Mouse (Mus musculus): ENCODE data around the gene Pgm2l1. TPM values are rescaled to one million over a fixed set of nuclear protein-coding genes. Genes with fewer than 3 reads are reported as not detected.

The Pgm2l1 gene
- polyA plus RNA-seq, 1 experiment from 2014 or later, result 10.4 TPM

DNA sequence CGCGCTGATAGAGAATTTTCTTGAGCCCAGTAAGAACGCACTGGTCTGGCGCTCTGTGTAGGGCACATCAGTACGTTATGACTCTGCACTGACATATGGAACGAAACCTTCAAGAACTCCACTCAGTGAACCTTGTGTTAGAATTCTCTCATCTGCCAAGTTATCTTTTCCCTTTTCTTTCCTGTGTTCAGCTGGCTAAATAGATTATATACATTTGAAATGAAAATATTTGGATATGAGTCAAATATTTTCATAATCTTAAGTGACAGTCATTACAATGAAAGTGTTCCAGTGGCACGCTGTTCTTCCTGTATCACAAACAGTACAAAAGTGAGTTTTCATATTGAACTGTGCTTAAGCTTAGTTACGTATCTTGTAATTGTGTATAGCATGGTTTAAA is 45.2 kb downstream of the Pgm2l1 start:
- ATAC-seq (ENCODE audit: insufficient read depth, low FRiP score, low TSS enrichment) (no peak), DNase-seq (ENCODE audit: low spot score) (no peak)
- H3K4me1 ChIP-seq (ENCODE audit: control insufficient read depth, insufficient read depth, low read length), result no peaks in the 10 kb centered on the region
- H3K36me3 ChIP-seq (ENCODE audit: control insufficient read depth, insufficient read depth, low read length), result no peaks in the 10 kb centered on the region
- H3K27ac ChIP-seq (ENCODE audit: low read depth, low read length), result no peak overlapping the region
- no peak overlapping the region for H3K4me3 ChIP-seq (ENCODE audit: low read depth, low read length)
- 96% methylated on average over 8 of the region's 8 CpGs for WGBS
- H3K9me3 ChIP-seq (ENCODE audit: control insufficient read depth, low read length), result no peaks in the 10 kb centered on the region
- H3K4me2 ChIP-seq (ENCODE audit: low read depth), result no peak overlapping the region
- no peak overlapping the region for H3K9ac ChIP-seq (ENCODE audit: low read length)
- no peaks in the 10 kb centered on the region for H3K27me3 ChIP-seq (ENCODE audit: control insufficient read depth, insufficient read depth, low read length)

- Histone ChIP-seq H3K36me3 (ENCODE audit: control insufficient read depth, insufficient read depth, low read length) (no peaks in the 10 kb centered on the region), H3K27me3 (ENCODE audit: control insufficient read depth, insufficient read depth, low read length) (no peaks in the 10 kb centered on the region), H3K4me1 (ENCODE audit: control insufficient read depth, insufficient read depth, low read length) (no peaks in the 10 kb centered on the region), H3K9ac (ENCODE audit: low read length) (no peak overlapping the region), H3K27ac (ENCODE audit: low read depth, low read length) (no peak overlapping the region), H3K4me3 (ENCODE audit: low read depth, low read length) (no peak overlapping the region), H3K9me3 (ENCODE audit: control insufficient read depth, low read length) (no peaks in the 10 kb centered on the region), H3K4me2 (ENCODE audit: low read depth) (no peak overlapping the region)
- WGBS, result 84% methylated on average over 6 of the region's 6 CpGs
- ATAC-seq (ENCODE audit: insufficient read depth, low FRiP score, low TSS enrichment), result no peak
- DNase-seq (ENCODE audit: low spot score), result no peak
Measured at GRCm38 (mm10) chr7:100274507-100274906, 47.3 kb downstream of the Pgm2l1 start.

DNA sequence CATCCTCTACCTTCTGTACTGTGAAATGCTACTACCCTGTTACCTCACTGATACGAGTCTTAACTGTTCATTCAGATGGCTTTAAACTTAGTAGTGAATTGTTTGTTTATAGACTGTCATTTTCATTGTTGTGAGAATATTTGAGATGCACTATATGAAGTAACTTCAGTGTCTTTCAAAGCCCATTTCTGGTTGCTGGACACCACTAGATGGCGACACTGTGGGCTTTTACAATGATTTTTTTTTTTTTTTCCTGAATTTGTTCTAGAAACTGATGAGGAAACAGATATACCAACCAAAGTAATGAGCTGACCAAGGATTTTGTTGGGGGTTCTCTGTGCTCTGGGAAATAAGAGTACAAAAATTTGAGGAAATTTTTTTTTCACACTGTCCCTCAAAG is 49.2 kb downstream of the Pgm2l1 start:
- 49% methylated on average over 2 of the region's 2 CpGs for WGBS
- Histone ChIP-seq H3K4me3 (ENCODE audit: low read depth, low read length) (no peak overlapping the region), H3K4me1 (ENCODE audit: control insufficient read depth, insufficient read depth, low read length) (no peaks in the 10 kb centered on the region), H3K4me2 (ENCODE audit: low read depth) (no peak overlapping the region), H3K9ac (ENCODE audit: low read length) (no peak overlapping the region), H3K27ac (ENCODE audit: low read depth, low read length) (no peak overlapping the region), H3K36me3 (ENCODE audit: control insufficient read depth, insufficient read depth, low read length) (no peaks in the 10 kb centered on the region), H3K9me3 (ENCODE audit: control insufficient read depth, low read length) (no peaks in the 10 kb centered on the region), H3K27me3 (ENCODE audit: control insufficient read depth, insufficient read depth, low read length) (no peaks in the 10 kb centered on the region)
- ATAC-seq (ENCODE audit: insufficient read depth, low FRiP score, low TSS enrichment) (no peak), DNase-seq (ENCODE audit: low spot score) (no peak)

DNA sequence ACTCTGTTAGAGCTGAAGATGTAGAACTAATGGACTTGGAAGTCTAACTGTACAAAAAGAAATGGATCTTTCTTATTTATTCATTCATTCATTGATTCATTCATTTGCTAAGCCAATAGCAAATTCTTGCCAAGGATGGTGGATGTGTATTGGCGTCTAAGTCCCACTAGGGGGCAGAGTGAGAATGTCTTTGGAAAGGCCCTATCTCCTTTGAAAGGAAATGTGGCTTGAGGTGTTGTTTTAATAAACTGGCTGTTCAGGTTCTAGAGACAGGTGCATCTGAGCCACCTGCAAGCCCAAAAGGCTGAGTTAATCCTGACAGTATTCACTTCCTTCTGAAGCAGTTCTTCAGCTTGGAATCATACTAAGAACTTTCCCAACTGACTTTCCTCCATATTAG is 52.6 kb downstream of the Pgm2l1 start:
- no peak overlapping the region for H3K4me2 ChIP-seq (ENCODE audit: low read depth)
- no peak overlapping the region for H3K4me3 ChIP-seq (ENCODE audit: low read depth, low read length)
- WGBS, result 3% methylated on average over 1 of the region's 1 CpGs
- H3K9me3 ChIP-seq (ENCODE audit: control insufficient read depth, low read length), result no peaks in the 10 kb centered on the region
- peaks cover 3% of the 10 kb centered on the region; the same call in 1 of the 2 replicates for H3K4me1 ChIP-seq (ENCODE audit: control insufficient read depth, insufficient read depth, low read length)
- no peaks in the 10 kb centered on the region for H3K36me3 ChIP-seq (ENCODE audit: control insufficient read depth, insufficient read depth, low read length)
- DNase-seq (ENCODE audit: low spot score), result peak; percentile 41
- no peaks in the 10 kb centered on the region; the same call in 1 of the 2 replicates for H3K27me3 ChIP-seq (ENCODE audit: control insufficient read depth, insufficient read depth, low read length)
- no peak for ATAC-seq (ENCODE audit: insufficient read depth, low FRiP score, low TSS enrichment)
- H3K27ac ChIP-seq (ENCODE audit: low read depth, low read length), result no peak overlapping the region
- no peak overlapping the region for H3K9ac ChIP-seq (ENCODE audit: low read length)

DNA sequence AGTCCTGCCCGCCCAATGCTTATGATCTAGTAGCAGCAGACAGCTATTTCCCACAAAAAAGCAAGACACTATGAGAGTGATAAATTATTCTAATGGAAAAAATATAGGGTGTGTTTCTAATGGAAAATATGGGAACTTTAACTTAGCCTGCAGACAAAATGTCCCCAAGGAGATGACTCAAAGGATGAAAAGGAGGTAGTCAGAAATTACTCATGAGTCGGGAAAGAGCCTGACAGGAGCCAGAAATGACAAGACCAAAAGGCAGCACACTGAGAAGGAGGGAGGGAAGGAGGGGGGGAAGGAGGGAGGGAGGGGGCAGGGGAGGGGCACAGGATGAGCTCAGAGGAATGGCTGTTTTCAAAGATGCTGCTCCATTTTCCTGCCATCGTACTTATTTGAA is 54.4 kb downstream of the Pgm2l1 start:
- Histone ChIP-seq H3K27ac (ENCODE audit: low read depth, low read length) (no peak overlapping the region), H3K9ac (ENCODE audit: low read length) (no peak overlapping the region), H3K4me3 (ENCODE audit: low read depth, low read length) (no peak overlapping the region), H3K4me1 (ENCODE audit: control insufficient read depth, insufficient read depth, low read length) (peaks cover 5% of the 10 kb centered on the region; the same call in 1 of the 2 replicates), H3K4me2 (ENCODE audit: low read depth) (no peak overlapping the region), H3K36me3 (ENCODE audit: control insufficient read depth, insufficient read depth, low read length) (no peaks in the 10 kb centered on the region), H3K27me3 (ENCODE audit: control insufficient read depth, insufficient read depth, low read length) (peaks cover 12% of the 10 kb centered on the region), H3K9me3 (ENCODE audit: control insufficient read depth, low read length) (no peaks in the 10 kb centered on the region)
- DNase-seq (ENCODE audit: low spot score) (no peak), ATAC-seq (ENCODE audit: insufficient read depth, low FRiP score, low TSS enrichment) (no peak)
- 29% methylated on average over 3 of the region's 3 CpGs for WGBS

GRCm38 (mm10) chr7:100283298-100283697 is 56.1 kb downstream of the Pgm2l1 start:
- Histone ChIP-seq H3K36me3 (ENCODE audit: control insufficient read depth, insufficient read depth, low read length) (no peaks in the 10 kb centered on the region), H3K9ac (ENCODE audit: low read length) (no peak overlapping the region), H3K9me3 (ENCODE audit: control insufficient read depth, low read length) (no peaks in the 10 kb centered on the region), H3K4me3 (ENCODE audit: low read depth, low read length) (no peak overlapping the region), H3K4me1 (ENCODE audit: control insufficient read depth, insufficient read depth, low read length) (peaks cover 11% of the 10 kb centered on the region; the same call in 1 of the 2 replicates), H3K4me2 (ENCODE audit: low read depth) (no peak overlapping the region), H3K27me3 (ENCODE audit: control insufficient read depth, insufficient read depth, low read length) (peaks cover 12% of the 10 kb centered on the region), H3K27ac (ENCODE audit: low read depth, low read length) (no peak overlapping the region)
- ATAC-seq (ENCODE audit: insufficient read depth, low FRiP score, low TSS enrichment) (no peak), DNase-seq (ENCODE audit: low spot score) (no peak)
- 15% methylated on average over 3 of the region's 3 CpGs for WGBS

DNA sequence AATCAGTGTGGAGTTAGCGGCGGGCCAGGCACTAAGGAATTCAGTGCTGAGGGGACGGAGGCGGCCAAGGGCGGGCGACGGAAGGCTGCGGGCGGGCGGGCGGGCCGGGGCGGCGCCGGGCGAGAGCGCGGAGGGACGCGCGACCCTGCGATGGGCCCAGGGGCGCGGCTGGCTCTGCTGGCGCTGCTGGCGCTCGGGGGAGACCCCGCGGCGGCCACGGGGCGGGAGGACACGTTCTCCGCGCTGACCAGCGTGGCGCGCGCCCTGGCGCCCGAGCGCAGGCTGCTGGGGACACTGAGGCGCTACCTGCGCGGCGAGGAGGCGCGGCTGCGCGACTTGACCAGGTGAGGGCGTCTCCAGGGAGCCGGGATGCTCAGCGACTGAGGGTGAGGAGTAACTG is 58.2 kb downstream of the Pgm2l1 start, which contains the start of gene P4ha3:
P4ha3 (plus strand) TSS at position 138 of the 400 bp plus-strand sequence.
- peaks cover 12% of the 10 kb centered on the region for H3K27me3 ChIP-seq (ENCODE audit: control insufficient read depth, insufficient read depth, low read length)
- WGBS, result 0% methylated on average over 44 of the region's 53 CpGs

DNA sequence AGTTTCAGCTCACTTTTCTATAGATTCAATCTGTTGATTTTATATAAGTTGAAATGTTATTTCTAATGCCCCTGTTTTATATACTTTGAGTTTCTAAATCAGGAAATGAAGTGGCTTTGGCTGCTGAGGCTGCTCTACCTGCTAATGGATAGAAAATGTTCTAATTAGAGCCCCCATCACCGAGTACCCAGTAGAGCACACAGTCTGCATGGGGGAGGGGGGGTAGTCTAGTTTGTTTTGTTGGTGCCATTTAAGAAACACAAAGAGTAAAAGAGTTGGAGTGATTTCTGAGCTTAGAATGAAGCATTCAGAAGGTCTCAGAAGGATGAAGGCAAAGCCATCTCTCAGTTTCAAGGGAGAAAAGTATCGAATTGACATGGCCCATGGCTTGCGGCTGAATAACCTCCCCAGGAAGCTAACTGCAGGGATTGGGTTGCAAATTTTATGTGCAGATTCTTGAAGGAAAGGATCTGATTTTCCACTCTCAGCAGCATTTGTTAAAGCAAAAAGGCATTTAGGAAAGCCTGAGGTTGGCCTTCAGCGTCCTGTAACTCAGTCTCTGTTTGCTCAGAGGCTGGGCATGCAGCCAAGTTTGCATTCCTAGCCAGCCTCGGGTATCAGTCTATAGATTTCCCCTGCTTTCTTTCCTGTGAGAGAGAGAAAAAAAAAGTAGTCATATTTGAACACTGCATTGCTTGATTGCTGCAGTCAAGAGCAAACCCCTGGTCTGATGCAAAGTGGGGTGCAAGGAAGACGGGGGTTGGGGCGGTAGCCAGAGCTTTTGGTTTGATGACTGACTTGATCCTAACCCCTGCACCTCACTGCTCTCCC is 60.8 kb downstream of the Pgm2l1 start:
- Histone ChIP-seq H3K4me2 (ENCODE audit: low read depth) (peak overlapping the region; percentile 20), H3K4me3 (ENCODE audit: low read depth, low read length) (no peak overlapping the region), H3K27ac (ENCODE audit: low read depth, low read length) (peak overlapping the region; percentile 79), H3K4me1 (ENCODE audit: control insufficient read depth, insufficient read depth, low read length) (peaks cover 11% of the 10 kb centered on the region; the same call in 1 of the 2 replicates), H3K9ac (ENCODE audit: low read length) (peak overlapping the region; percentile 26), H3K36me3 (ENCODE audit: control insufficient read depth, insufficient read depth, low read length) (no peaks in the 10 kb centered on the region), H3K9me3 (ENCODE audit: control insufficient read depth, low read length) (no peaks in the 10 kb centered on the region), H3K27me3 (ENCODE audit: control insufficient read depth, insufficient read depth, low read length) (peaks cover 12% of the 10 kb centered on the region)
- no peak for ATAC-seq (ENCODE audit: insufficient read depth, low FRiP score, low TSS enrichment)
- 30% methylated on average over 7 of the region's 7 CpGs for WGBS
- peak; percentile 74 for DNase-seq (ENCODE audit: low spot score)

More for the DNA sequence above, 58.2 kb downstream of the Pgm2l1 start, which contains the start of gene P4ha3:
- Histone ChIP-seq H3K36me3 (ENCODE audit: control insufficient read depth, insufficient read depth, low read length) (no peaks in the 10 kb centered on the region), H3K9me3 (ENCODE audit: control insufficient read depth, low read length) (no peaks in the 10 kb centered on the region), H3K4me3 (ENCODE audit: low read depth, low read length) (peak within 1 kb of the TSS; percentile 55), H3K27ac (ENCODE audit: low read depth, low read length) (no peak within 1 kb of the TSS), H3K9ac (ENCODE audit: low read length) (peak within 1 kb of the TSS; percentile 69), H3K4me2 (ENCODE audit: low read depth) (peak within 1 kb of the TSS; percentile 91), H3K4me1 (ENCODE audit: control insufficient read depth, insufficient read depth, low read length) (peaks cover 11% of the 10 kb centered on the region; the same call in 1 of the 2 replicates)
- DNase-seq (ENCODE audit: low spot score) (peak; percentile 35), ATAC-seq (ENCODE audit: insufficient read depth, low FRiP score, low TSS enrichment) (0 out of 2 replicates have a peak, but pooled peaks have one; percentile 21)

GRCm38 (mm10) chr7:100288622-100289021 is 61.4 kb downstream of the Pgm2l1 start:
- ATAC-seq (ENCODE audit: insufficient read depth, low FRiP score, low TSS enrichment), result no peak
- WGBS, result 33% methylated on average over 11 of the region's 11 CpGs
- Histone ChIP-seq H3K9me3 (ENCODE audit: control insufficient read depth, low read length) (no peaks in the 10 kb centered on the region), H3K4me3 (ENCODE audit: low read depth, low read length) (no peak overlapping the region), H3K4me2 (ENCODE audit: low read depth) (peak overlapping the region; percentile 20), H3K27ac (ENCODE audit: low read depth, low read length) (peak overlapping the region; percentile 79), H3K4me1 (ENCODE audit: control insufficient read depth, insufficient read depth, low read length) (peaks cover 9% of the 10 kb centered on the region; the same call in 1 of the 2 replicates), H3K27me3 (ENCODE audit: control insufficient read depth, insufficient read depth, low read length) (peaks cover 12% of the 10 kb centered on the region), H3K9ac (ENCODE audit: low read length) (peak overlapping the region; percentile 26), H3K36me3 (ENCODE audit: control insufficient read depth, insufficient read depth, low read length) (no peaks in the 10 kb centered on the region)
- peak; percentile 32 for DNase-seq (ENCODE audit: low spot score)
